Comparison of ENCODE assay signal across 23 mouse cellular contexts in genomic region chr14:93972174-93972837, GRCm38 (mm10).
DNase-seq lines count a peak whose midpoint lies in the region; ATAC-seq lines count a peak whose summit lies in the region.
"Had no signal": no experiment of that assay in that cellular context is flagged by ENCODE, and none has a peak within 500 bp of the region (broad histone marks: within the 10 kb centered on the region; RNA-seq: fewer than 3 reads in every experiment).

No protein-coding gene starts in this region.

- no peak overlapping the region for H3K4me2 ChIP-seq in lung, embryonic 16.5 days (ENCODE audit: low read depth, low read length)
- H3K4me2 ChIP-seq: embryonic facial prominence, embryonic 12.5 days; embryonic facial prominence, embryonic 15.5 days; heart, embryonic 11.5 days; hindbrain, embryonic 12.5 days; hindbrain, embryonic 15.5 days had no signal

- intact Hi-C loops in left cerebral cortex, postnatal 10 days (cut with DNase I) = no loop called here

- peak; percentile 86 for ATAC-seq in lung, embryonic 16.5 days (ENCODE audit: low read depth)
- ATAC-seq: forebrain, embryonic 14.5 days; forebrain, postnatal 0 days; Patski had no signal

- H3K4me1 ChIP-seq in lung, embryonic 16.5 days (replicated peaks; ENCODE audit: control insufficient read depth, insufficient read depth, low read length) = no peaks in the 10 kb centered on the region
- H3K4me1 ChIP-seq: embryonic facial prominence, embryonic 12.5 days; embryonic facial prominence, embryonic 15.5 days; hindbrain, embryonic 12.5 days; hindbrain, embryonic 15.5 days had no signal

- H3K27me3 ChIP-seq in lung, embryonic 16.5 days (ENCODE audit: control insufficient read depth, insufficient read depth, low read depth, low read length) = no peaks in the 10 kb centered on the region
- H3K27me3 ChIP-seq: embryonic facial prominence, embryonic 12.5 days; embryonic facial prominence, embryonic 15.5 days; hindbrain, embryonic 12.5 days; hindbrain, embryonic 15.5 days; Patski had no signal

- H3K9me3 ChIP-seq in lung, embryonic 16.5 days (ENCODE audit: control insufficient read depth, low read length) = no peaks in the 10 kb centered on the region
- H3K9me3 ChIP-seq: embryonic facial prominence, embryonic 12.5 days; embryonic facial prominence, embryonic 15.5 days; hindbrain, embryonic 12.5 days; hindbrain, embryonic 15.5 days had no signal

- no peak overlapping the region for H3K27ac ChIP-seq in lung, embryonic 16.5 days (ENCODE audit: low read length)
- H3K27ac ChIP-seq: embryonic facial prominence, embryonic 12.5 days; embryonic facial prominence, embryonic 15.5 days; gastrocnemius, adult 2 months; hindbrain, embryonic 12.5 days; hindbrain, embryonic 15.5 days had no signal

- H3K4me3 ChIP-seq in lung, embryonic 16.5 days (ENCODE audit: low read length) = no peak overlapping the region
- H3K4me3 ChIP-seq: embryonic facial prominence, embryonic 12.5 days; embryonic facial prominence, embryonic 15.5 days; gastrocnemius, adult 2 months; hindbrain, embryonic 12.5 days; hindbrain, embryonic 15.5 days had no signal

- H3K36me3 ChIP-seq in lung, embryonic 16.5 days (ENCODE audit: control insufficient read depth, insufficient read depth, low read length) = no peaks in the 10 kb centered on the region
- H3K36me3 ChIP-seq: embryonic facial prominence, embryonic 12.5 days; embryonic facial prominence, embryonic 15.5 days; hindbrain, embryonic 12.5 days; hindbrain, embryonic 15.5 days had no signal

- peak; percentile 1 for DNase-seq in left cerebral cortex, adult 11 months (ENCODE audit: low spot score)
- no peak for DNase-seq in left cerebral cortex, postnatal 10 days (ENCODE audit: extremely low spot score in 1 of 2, low spot score in 2 of 2)
- DNase-seq in lung, adult 18-20 months = no peak
- DNase-seq in Muller cell, postnatal 12 days (ENCODE audit: inconsistent ontology term) = peak; percentile 5
- no peak for DNase-seq in kidney, adult 18-20 months
- DNase-seq: adrenal gland, postnatal 10 days; adrenal gland, postnatal 36 days; cerebellum, adult 11 months; cerebellum, adult 2 months; cerebellum, adult 9-11 months; cerebellum, postnatal 25 days; forebrain, postnatal 0 days; gastrocnemius, adult 2 months; gastrocnemius, postnatal 14 days; heart, adult 11 months had no signal

- 54% methylated on average over 3 of the region's 3 CpGs for WGBS in lung, embryonic 16.5 days

- no peak overlapping the region for H3K9ac ChIP-seq in lung, embryonic 16.5 days (ENCODE audit: low read length)
- H3K9ac ChIP-seq: embryonic facial prominence, embryonic 12.5 days; embryonic facial prominence, embryonic 15.5 days; forebrain, postnatal 0 days; hindbrain, embryonic 12.5 days; hindbrain, embryonic 15.5 days had no signal

Comparison
In these comparisons a context has a peak if more than half of its experiments do, and no peak if none do; other contexts are left out.
1. DNase-seq: peak in left cerebral cortex, adult 11 months (single experiment) and Muller cell, postnatal 12 days (single experiment); none in left cerebral cortex, postnatal 10 days (0 of 2), lung, adult 18-20 months (0 of 2) and kidney, adult 18-20 months (single experiment).